Comparison of ENCODE assay signal across 8 mouse cellular contexts in genomic region chr1:133660466-133661202, GRCm38 (mm10). TPM values are rescaled to one million over a fixed set of nuclear protein-coding genes. Genes with fewer than 3 reads are reported as not detected.
DNase-seq lines count a peak whose midpoint lies in the region; ATAC-seq and TF ChIP-seq lines count a peak whose summit lies in the region.

Zbed6 (minus strand) TSS chr1:133660885.

- H3K36me3 ChIP-seq in hindbrain, embryonic 10.5 days, result peaks cover 40% of the 10 kb centered on the region

- peak within 1 kb of the TSS; percentile 90 for H3K4me3 ChIP-seq in hindbrain, embryonic 10.5 days

- no peaks in the 10 kb centered on the region for H3K9me3 ChIP-seq in hindbrain, embryonic 10.5 days

- peaks cover 37% of the 10 kb centered on the region for H3K4me1 ChIP-seq in hindbrain, embryonic 10.5 days (replicated peaks)

- in situ Hi-C loops in Patski (cut with MboI; ENCODE audit: low pct_unique_long_range_greater_than_20kb), result no loop called here

- ATAC-seq in Patski, result peak; percentile 63

- peak within 1 kb of the TSS; percentile 97 for H3K27ac ChIP-seq in hindbrain, embryonic 10.5 days

- H3K27me3 ChIP-seq in Patski, result no peaks in the 10 kb centered on the region
- no peaks in the 10 kb centered on the region for H3K27me3 ChIP-seq in hindbrain, embryonic 10.5 days (ENCODE audit: insufficient read depth, poor library complexity, severe bottlenecking)

- WGBS in hindbrain, embryonic 10.5 days, result 2% methylated on average over 41 of the region's 41 CpGs

- CTCF ChIA-PET in Patski (lab: Charles Lee), result interaction anchor here (1.0 to 1.2 kb wide), 3 partner anchors 22 to 55 kb away, joined by 3 to 5 read pairs (median 3); no protein-coding TSS in a partner anchor

- POLR2A ChIA-PET in Patski (lab: Charles Lee), result interaction anchor here (0.9 to 2.0 kb wide), 4 partner anchors 13 to 39 kb away, joined by 3 to 6 read pairs (median 5); no protein-coding TSS in a partner anchor

- TF ChIP-seq CTCF in Patski (IDR thresholded peaks at IDR 0.05), result no peak

- DNase-seq in Patski (ENCODE audit: low read depth, low spot score), result no peak
- peak; percentile 53 for DNase-seq in cerebellum, adult 8-10 months
- DNase-seq in forelimb bud, embryonic 11.5 days (ENCODE audit: low read depth, low spot score), result peak; percentile 65
- DNase-seq in hindbrain, embryonic 10.5 days (ENCODE audit: low spot score), result peak; percentile 82
- DNase-seq in layer of hippocampus, postnatal 10 days (ENCODE audit: low spot score in 2 of 2), result peak; percentile 80 to 81
- peak; percentile 70 for DNase-seq in lung, postnatal 25 days (ENCODE audit: low spot score)
- DNase-seq in retina, postnatal 1 day, result peak; percentile 80
- peak; percentile 34 for DNase-seq in urinary bladder, postnatal 10 days (ENCODE audit: low spot score)

RNA-seq across cellular contexts. Expression of gene Zbed6, which starts in this region (rescaled TPM):
- polyA plus RNA-seq in Patski (2021), result 17.5 TPM
- polyA plus RNA-seq in hindbrain, embryonic 10.5 days (2016; fragmentation: Nextera tagmentation; extraction: Ambion mirVana), result not detected in 2 replicates
- total RNA-seq in layer of hippocampus, postnatal 10 days (2021), result 1 to 10 TPM; 6.0 to 9.5 TPM

Comparison
In these comparisons a context has a peak if more than half of its experiments do, and no peak if none do; other contexts are left out.
1. RNA of gene Zbed6 (polyA plus RNA-seq): 17.5 TPM in Patski (single experiment); not detected in hindbrain, embryonic 10.5 days; every median in the first group is over 10 times any median in the second.
2. Peak in DNase-seq, H3K4me3 ChIP-seq and H3K27ac ChIP-seq in hindbrain, embryonic 10.5 days; RNA of the gene not detected or under 1 TPM.